Mouse (Mus musculus) heart, embryonic 16.5 days (tissue): ENCODE results near the gene Ltbr. TPM values are rescaled to one million over a fixed set of nuclear protein-coding genes. Genes with fewer than 3 reads are reported as not detected.

Experiments used
- ATAC-seq: fragments of 200-750 bp; cut with Nextera tagmentation; replicated peaks from 2 replicates; pipeline ENCODE4 v1.8.0; 2017; ENCODE audit warnings: moderate number of reproducible peaks; ENCODE audit not compliant: insufficient read depth, low FRiP score; ENCODE audit errors: extremely low read depth
- H3K27ac ChIP-seq: fragments of 300-500 bp; sonication (generic); 2 replicates; pipeline ENCODE4 v1.5.1; 2014; ENCODE audit warnings: mild to moderate bottlenecking, low read length, control low read depth, moderate library complexity
- H3K27me3 ChIP-seq: fragments of 300-500 bp; sonication (generic); 2 replicates; pipeline ENCODE4 v1.6.1; 2014; ENCODE audit warnings: low read length, mixed read lengths; ENCODE audit not compliant: control insufficient read depth, insufficient read depth
- H3K36me3 ChIP-seq: fragments of 300-500 bp; sonication (generic); 2 replicates; pipeline ENCODE4 v1.6.1; 2014; ENCODE audit not compliant: control insufficient read depth, insufficient read depth
- H3K4me1 ChIP-seq: fragments of 300-500 bp; sonication (generic); 2 replicates; pipeline ENCODE4 v1.6.1; 2014; ENCODE audit warnings: low read length, mixed read lengths; ENCODE audit not compliant: control insufficient read depth, insufficient read depth
- H3K4me2 ChIP-seq: fragments of 300-500 bp; sonication (generic); 2 replicates; pipeline ENCODE4 v1.6.1; 2014; ENCODE audit warnings: low read depth, mild to moderate bottlenecking, control low read depth, low read length
- H3K4me3 ChIP-seq: fragments of 300-500 bp; sonication (generic); 2 replicates; pipeline ENCODE4 v1.5.1; 2014; ENCODE audit warnings: mild to moderate bottlenecking, control low read depth, low read length
- H3K9ac ChIP-seq: fragments of 300-500 bp; sonication (generic); 2 replicates; pipeline ENCODE4 v1.6.1; 2014; ENCODE audit warnings: low read length, control low read depth
- H3K9me3 ChIP-seq: fragments of 300-500 bp; sonication (generic); replicated peaks from 2 replicates; pipeline ENCODE4 v1.6.1; 2016; ENCODE audit warnings: low read length; ENCODE audit not compliant: control insufficient read depth
- WGBS: fragments of 180-500 bp; shearing (Covaris S2); extraction: QIAGEN DNeasy Blood & Tissue Kit; methylation state at CpG from one replicate; pipeline ENCODE4 v1.1.7; 2014; 5-methylcytosine and 5-hydroxymethylcytosine counted together
- polyA plus RNA-seq: library from polyadenylated mRNA; unstranded; fragments of >200 nt; fragmentation: Nextera tagmentation; extraction: Ambion mirVana; gene quantifications from 2 replicates; pipeline ENCODE4 v1.2.1, GENCODE M21; 2015

Ltbr gene
- polyA plus RNA-seq, 1 experiment from 2014 or later = 43.0 TPM

DNA sequence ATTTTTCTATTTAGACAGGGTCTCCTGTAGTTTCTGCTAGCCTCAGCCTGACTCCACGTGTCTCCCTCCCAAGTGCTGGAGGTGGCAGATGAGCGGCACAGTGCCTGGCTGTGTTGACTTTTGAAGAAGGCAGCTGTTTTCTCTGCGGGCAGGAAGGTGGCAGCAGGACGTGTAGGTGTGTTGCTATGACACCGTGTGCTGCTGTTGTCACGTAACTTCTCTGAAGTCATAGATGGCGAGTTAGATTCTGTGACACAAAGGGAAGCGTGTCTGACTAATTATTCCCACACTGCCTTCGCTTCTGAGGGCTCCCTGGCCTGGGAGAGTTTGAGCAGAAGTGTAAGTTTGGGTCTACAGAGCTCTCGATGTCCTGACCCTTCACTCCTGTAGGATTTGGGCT, 48.4 kb downstream of the Ltbr start:
- no peak overlapping the region for H3K4me2 ChIP-seq
- H3K9me3 ChIP-seq = peaks cover 4% of the 10 kb centered on the region; the same call in 1 of the 2 replicates
- no peaks in the 10 kb centered on the region for H3K27me3 ChIP-seq
- no peak overlapping the region for H3K27ac ChIP-seq
- H3K4me1 ChIP-seq = no peaks in the 10 kb centered on the region
- peak; percentile 37; the same call in 1 of the 2 replicates for ATAC-seq
- H3K9ac ChIP-seq = no peak overlapping the region
- WGBS = 37% methylated on average over 10 of the region's 10 CpGs
- no peaks in the 10 kb centered on the region for H3K36me3 ChIP-seq
- no peak overlapping the region for H3K4me3 ChIP-seq

DNA sequence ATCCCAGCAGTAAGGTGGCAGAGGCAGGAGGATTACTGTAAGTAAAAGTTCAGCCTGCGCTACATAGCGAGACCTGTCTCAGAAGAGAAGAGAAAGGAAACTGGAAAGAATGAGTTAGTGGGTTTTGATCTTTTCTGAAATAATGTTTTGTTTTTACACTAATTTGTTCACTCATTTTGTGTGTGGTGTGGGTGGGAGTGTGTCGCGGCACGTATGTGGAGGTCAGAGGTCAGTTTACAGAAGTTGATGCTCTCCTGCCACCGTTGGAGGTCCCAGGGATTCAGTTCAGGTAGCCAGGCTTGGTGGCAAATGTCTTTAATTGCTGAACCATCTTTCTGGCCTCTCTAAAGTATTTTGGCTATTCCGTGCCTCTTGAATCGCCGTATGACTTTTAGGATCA, 49.5 kb downstream of the Ltbr start:
- H3K4me1 ChIP-seq = no peaks in the 10 kb centered on the region
- H3K27me3 ChIP-seq = no peaks in the 10 kb centered on the region
- H3K9ac ChIP-seq = no peak overlapping the region
- WGBS = 83% methylated on average over 9 of the region's 9 CpGs
- H3K27ac ChIP-seq = no peak overlapping the region
- peaks cover 4% of the 10 kb centered on the region; the same call in 1 of the 2 replicates for H3K9me3 ChIP-seq
- no peak overlapping the region for H3K4me2 ChIP-seq
- no peaks in the 10 kb centered on the region for H3K36me3 ChIP-seq
- ATAC-seq = no peak
- no peak overlapping the region for H3K4me3 ChIP-seq

DNA sequence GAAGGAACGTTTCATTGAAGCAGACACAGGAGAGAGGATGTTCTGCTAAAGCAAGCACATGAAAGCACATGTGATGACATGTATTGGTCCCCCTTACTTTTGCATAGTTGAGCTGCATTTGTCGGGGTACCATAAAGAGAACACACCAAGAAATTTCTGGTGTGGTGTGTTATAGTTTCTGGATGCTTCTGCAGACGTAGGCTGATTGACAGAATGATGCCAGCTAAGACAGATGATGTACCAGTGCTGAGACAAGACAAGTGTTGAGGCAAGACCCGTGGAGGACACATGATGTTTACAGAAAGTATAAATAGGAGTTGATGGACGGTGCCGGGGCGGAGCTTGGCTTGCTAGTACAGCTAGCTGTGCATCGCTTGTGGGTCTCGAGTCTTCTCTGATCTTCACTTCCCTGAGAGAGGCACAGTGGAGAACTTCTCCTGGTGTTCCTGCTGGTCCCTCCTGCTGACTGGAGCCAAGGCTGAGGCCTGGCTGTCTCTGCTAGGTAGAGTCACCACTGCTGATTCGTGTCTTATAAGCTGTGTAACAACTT, 53.6 kb downstream of the Ltbr start:
- Histone ChIP-seq H3K4me1 (no peaks in the 10 kb centered on the region), H3K9me3 (peaks cover 4% of the 10 kb centered on the region; the same call in 1 of the 2 replicates), H3K36me3 (no peaks in the 10 kb centered on the region), H3K4me3 (no peak overlapping the region), H3K4me2 (no peak overlapping the region), H3K27ac (no peak overlapping the region), H3K9ac (no peak overlapping the region), H3K27me3 (no peaks in the 10 kb centered on the region)
- no peak for ATAC-seq
- WGBS = 72% methylated on average over 10 of the region's 10 CpGs

Other genes with a start within 250 kb of the Ltbr start
- gene Lpar5, start 246.0 kb downstream of the Ltbr start, polyA plus RNA-seq = 0.55 and 1.6 TPM in 2 replicates
- 50.6 and 63.0 TPM in 2 replicates for gene Chd4, start 217.9 kb downstream of the Ltbr start, polyA plus RNA-seq
- 45.0 and 45.8 TPM in 2 replicates for gene Nop2, start 182.0 kb downstream of the Ltbr start, polyA plus RNA-seq
- gene Iffo1, start 168.6 kb downstream of the Ltbr start, polyA plus RNA-seq = 11.7 and 13.2 TPM in 2 replicates
- gene Gapdh, start 147.4 kb downstream of the Ltbr start, polyA plus RNA-seq = 3,677 and 4,254 TPM in 2 replicates
- gene Ncapd2, start 122.2 kb downstream of the Ltbr start, polyA plus RNA-seq = 97.4 and 99.3 TPM in 2 replicates
- gene Mrpl51, start 122.1 kb downstream of the Ltbr start, polyA plus RNA-seq = 270 and 281 TPM in 2 replicates
- 7.0 and 8.4 TPM in 2 replicates for gene Vamp1, start 98.3 kb downstream of the Ltbr start, polyA plus RNA-seq
- gene Tapbpl, start 82.0 kb downstream of the Ltbr start, polyA plus RNA-seq = 7.4 and 9.1 TPM in 2 replicates
- 7.9 and 18.5 TPM in 2 replicates for gene Cd27, start 76.9 kb downstream of the Ltbr start, polyA plus RNA-seq
- gene Tuba3a, start 27.8 kb downstream of the Ltbr start, polyA plus RNA-seq = not detected in 2 replicates
- 2.6 and 2.9 TPM in 2 replicates for gene Scnn1a, start 6.8 kb upstream of the Ltbr start, polyA plus RNA-seq
- 54.2 and 54.8 TPM in 2 replicates for gene Tnfrsf1a, start 35.5 kb upstream of the Ltbr start, polyA plus RNA-seq
- 0.25 and 0.41 TPM in 2 replicates for gene Plekhg6, start 66.9 kb upstream of the Ltbr start, polyA plus RNA-seq
- 94.4 and 115 TPM in 2 replicates for gene Cd9, start 180.9 kb upstream of the Ltbr start, polyA plus RNA-seq
- 26.3 and 27.1 TPM in 2 replicates for gene Vwf, start 232.9 kb upstream of the Ltbr start, polyA plus RNA-seq